Mouse (Mus musculus): ENCODE measurements around the gene Arhgap10.
"Not testable (repeated sequence)": the region's sequence is repeated elsewhere in the genome, so short reads cannot be mapped to it uniquely, and the experiment has no call there.

The Arhgap10 gene

DNA sequence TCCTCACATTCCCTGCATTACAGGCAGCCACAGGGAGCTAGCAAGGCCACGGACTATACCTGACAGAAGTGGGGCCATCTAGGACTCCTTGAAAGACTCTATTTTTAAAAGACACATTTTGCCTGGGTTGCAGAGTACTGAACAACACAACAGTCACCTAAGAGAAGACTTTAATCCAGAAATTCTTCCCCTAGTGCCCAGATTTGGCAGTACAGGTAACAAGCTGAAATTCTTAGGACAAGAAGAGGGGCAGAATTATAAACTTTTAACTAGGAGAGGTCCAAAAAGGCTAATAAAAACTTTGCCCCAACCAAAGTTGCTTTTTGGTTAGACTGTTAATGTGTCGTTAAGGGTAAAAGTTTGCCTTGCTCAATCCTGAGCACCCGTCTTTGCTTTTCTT, 174.4 kb downstream of the Arhgap10 start:
- DNase-seq (ENCODE audit: low spot score): no peak

DNA sequence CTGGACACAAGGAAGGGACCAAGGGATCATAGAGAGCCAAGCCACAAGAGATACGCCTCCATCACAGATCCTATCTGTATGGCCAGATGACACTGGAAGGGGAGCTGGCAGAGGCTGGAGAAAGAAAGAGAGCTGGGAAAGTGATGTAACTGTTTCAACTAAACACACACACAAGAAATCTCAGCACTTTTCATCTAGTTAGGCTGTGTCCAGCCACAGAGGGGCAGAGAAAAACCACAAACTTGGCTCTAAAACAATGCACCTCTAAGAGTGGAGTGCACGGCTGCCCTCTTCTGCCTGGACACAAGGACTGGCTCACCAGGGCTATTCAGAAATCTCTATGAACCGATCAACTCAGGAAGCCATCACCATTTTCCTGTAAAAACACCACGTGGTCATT, 175.6 kb downstream of the Arhgap10 start:
- no peak for DNase-seq (ENCODE audit: low spot score)

GRCm38 (mm10) chr8:77341329-77341728, 176.4 kb downstream of the Arhgap10 start:
- no peak for DNase-seq (ENCODE audit: low spot score)

DNA sequence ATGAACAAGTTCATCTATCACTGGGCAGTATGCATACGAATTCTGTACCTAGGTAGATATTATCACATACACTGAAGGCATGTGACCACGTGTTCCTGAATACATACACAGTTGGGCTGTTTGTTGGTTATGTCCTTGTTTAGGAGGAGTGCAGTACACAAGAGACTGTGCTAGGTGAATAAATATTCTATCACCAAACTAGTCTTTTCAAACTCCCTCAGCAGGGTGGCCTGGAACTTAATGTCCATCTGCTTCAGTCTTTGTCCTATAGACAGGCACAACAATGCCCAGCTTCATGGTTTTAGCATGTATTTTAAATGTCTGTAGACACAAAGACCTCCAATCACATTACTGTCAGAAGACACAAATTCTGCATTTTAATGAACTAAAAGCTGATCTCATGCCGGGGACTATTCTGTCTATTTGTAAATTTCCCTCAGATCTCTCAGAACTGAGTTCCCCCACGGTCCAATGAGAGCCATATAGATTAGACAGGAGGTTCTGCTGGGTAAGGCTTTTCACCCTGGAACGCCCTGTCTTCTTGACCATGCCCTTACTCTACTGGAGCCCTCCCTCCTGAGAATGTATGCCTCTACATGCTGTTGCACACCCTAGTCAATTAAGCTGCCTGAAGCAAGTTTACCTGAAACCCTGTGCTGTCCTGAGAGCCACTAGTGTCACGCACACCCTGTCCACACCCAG, 177.6 kb downstream of the Arhgap10 start:
- no peak for DNase-seq (ENCODE audit: low spot score)

GRCm38 (mm10) chr8:77337272-77337671, 180.5 kb downstream of the Arhgap10 start:
- no peak for DNase-seq (ENCODE audit: low spot score)

DNA sequence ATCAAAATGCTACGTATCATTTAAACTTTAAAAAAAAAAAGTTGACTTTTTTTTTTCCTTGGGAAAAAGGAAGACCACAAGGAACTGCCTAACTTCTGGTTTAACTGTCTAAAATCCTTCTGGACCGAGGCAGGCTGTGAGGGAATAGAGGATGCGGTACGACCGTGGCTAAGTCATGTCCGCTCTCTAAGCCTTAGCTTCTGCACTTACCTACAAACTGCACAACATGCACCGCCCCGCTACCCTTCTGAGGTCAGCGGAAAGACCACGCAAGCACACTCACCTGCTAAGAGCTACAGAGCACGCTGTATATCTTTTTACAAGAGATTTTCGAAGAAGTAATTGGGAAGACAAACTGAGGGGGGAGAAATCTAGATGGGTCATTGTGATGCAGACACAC, 186.6 kb downstream of the Arhgap10 start:
- no peak for DNase-seq (ENCODE audit: low spot score)

- DNase-seq (ENCODE audit: low spot score): no peak
Observed at GRCm38 (mm10) chr8:77330304-77330703, 187.4 kb downstream of the Arhgap10 start.

DNA sequence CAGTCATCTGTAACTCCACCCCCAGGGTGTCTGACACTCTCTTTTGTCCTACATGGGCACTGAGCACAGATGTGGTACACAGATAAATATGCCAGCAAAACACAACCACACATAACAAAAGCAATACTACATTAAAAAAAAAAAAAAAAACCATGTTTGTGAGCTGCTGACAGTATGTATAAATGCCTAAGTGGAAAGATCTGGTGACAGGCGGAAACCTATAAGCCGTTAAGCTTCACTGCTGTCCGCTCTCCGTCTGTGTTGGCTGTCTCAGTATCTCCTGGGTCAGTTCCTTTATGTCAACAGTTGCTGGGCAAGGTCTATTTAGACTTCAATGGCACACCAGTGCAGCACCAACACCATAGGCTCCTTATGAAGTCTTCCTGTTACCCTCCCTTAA, 188.0 kb downstream of the Arhgap10 start:
- DNase-seq (ENCODE audit: low spot score): no peak

DNA sequence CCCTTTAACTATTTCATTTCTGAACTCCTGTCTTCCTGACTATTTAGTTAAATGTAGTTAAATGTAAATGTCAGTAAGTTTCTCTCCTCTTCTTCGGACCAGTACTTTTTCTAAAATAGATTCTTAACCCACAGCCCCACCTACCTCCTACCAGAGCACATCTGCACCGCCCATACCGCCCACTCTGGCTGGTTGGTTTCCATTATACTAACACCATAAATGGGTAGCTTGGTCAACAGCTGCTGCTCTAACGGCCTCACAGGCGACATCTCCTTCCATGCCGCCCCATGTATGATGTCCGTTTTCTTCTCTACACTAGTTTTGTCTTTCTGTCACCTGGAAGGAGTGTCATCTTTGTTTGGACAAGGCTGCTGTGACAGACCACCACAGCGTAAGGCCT, 189.3 kb downstream of the Arhgap10 start:
- DNase-seq (ENCODE audit: low spot score): no peak

DNA sequence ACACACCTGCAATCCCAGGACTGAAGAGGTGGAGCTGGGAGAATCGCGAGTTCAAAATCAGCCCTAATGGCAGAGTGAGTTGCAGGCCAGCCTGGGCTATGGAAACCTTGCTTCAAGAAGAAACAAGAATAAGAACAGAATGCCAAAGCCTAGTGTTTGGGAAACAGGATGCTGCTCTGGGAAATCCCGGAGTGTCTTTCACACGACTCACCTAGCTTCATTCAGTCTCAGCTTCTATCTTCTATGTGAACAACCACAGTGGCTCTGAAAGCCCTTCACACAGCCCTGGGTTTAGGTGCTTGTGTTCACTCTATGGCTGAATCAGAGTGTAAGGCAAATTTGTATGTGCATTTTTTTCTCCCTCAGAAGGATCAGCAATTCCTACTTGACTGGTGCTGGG, 190.4 kb downstream of the Arhgap10 start:
- DNase-seq (ENCODE audit: low spot score): no peak

- not testable (repeated sequence) for DNase-seq (ENCODE audit: low spot score)
Observed at GRCm38 (mm10) chr8:77322727-77323126, 195.0 kb downstream of the Arhgap10 start.

GRCm38 (mm10) chr8:77321901-77322300, 195.9 kb downstream of the Arhgap10 start:
- DNase-seq (ENCODE audit: low spot score): no peak

- DNase-seq (ENCODE audit: low spot score): no peak
Observed at GRCm38 (mm10) chr8:77318590-77318989, 199.2 kb downstream of the Arhgap10 start.

DNA sequence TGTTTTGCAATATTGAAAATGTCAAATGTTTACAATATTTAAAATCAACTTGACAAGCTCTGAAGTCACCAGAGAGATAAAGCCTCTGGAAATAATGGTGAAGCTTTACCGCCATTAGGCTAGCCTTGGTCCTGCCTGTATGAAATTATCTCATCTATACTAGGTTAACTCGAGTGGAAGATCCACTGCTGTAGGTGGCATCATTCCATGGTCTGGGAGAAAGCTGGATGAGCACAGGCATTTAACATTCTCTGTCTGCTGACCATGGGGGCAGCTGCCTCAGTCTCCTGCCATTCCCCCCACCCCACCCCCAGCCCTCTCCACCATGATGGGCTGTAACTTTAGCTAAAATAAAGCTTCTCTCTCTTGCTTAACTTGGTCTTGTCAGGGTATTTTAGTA, 200.0 kb downstream of the Arhgap10 start:
- no peak for DNase-seq (ENCODE audit: low spot score)

DNA sequence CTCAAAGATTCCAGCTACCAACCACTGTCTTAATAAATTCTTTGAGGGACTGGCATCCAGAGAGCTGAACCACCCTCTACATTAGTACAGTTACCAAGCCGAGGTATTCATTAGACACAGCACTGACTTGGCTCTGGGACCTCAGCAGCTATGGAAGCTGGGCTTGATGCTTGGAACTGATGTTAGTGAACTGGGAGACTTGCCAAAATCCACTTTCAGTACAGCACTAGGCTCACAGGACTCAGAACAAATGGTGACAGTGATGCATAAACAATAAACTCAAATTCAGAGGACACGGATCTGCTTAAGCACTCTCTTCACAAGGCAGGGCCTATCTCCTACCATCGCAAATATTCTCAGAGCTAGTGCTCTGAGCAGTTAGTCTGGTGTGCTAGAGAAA, 204.8 kb downstream of the Arhgap10 start:
- no peak for DNase-seq (ENCODE audit: low spot score)

GRCm38 (mm10) chr8:77311762-77312161, 206.0 kb downstream of the Arhgap10 start:
- no peak for DNase-seq (ENCODE audit: low spot score)

DNA sequence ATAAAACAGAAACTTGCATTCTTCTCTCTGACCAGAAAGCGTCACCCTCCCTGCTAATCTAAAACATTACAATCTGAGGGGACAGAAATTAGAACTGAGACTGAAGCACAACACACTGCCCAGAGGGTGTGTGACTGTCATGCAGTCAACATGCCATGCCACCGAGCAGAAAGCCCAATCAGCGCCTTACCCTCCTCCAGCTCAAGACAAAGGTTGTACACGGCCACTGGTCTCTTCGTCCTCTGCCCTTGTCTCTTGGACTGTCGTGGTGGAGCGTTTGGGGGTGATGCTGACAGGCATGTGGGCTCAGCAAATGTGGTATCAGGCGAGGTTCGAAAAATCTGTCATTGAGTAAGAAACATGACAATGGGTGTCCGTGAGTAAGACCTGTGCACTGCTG, 207.2 kb downstream of the Arhgap10 start:
- no peak for DNase-seq (ENCODE audit: low spot score)

GRCm38 (mm10) chr8:77310026-77310425, 207.7 kb downstream of the Arhgap10 start:
- no peak for DNase-seq (ENCODE audit: low spot score)

- DNase-seq (ENCODE audit: low spot score): no peak
Observed at GRCm38 (mm10) chr8:77294599-77294998, 223.2 kb downstream of the Arhgap10 start.

DNA sequence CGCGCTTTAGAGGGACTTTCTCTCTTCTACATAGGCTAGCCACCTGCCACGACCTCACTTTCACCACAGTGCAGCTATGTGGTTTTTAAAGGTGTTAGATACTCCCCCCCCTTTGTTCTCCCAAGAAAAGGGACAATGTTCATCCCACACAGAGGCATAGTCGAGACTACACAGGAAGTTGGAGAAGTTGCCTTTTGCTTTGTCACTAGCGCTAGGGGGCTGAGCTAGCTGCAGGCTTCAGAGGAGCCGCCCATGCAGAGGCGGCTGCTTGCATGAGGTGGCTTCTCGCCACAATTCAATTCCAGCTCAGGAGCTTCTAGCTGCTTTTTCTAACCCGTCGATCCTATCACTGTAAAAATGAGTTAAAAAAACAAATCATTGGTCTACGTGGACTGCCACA, 225.1 kb downstream of the Arhgap10 start:
- no peak for DNase-seq (ENCODE audit: low spot score)

GRCm38 (mm10) chr8:77292120-77292519, 225.6 kb downstream of the Arhgap10 start:
- DNase-seq (ENCODE audit: low spot score): no peak

GRCm38 (mm10) chr8:77288492-77288891, 229.3 kb downstream of the Arhgap10 start:
- no peak for DNase-seq (ENCODE audit: low spot score)

DNA sequence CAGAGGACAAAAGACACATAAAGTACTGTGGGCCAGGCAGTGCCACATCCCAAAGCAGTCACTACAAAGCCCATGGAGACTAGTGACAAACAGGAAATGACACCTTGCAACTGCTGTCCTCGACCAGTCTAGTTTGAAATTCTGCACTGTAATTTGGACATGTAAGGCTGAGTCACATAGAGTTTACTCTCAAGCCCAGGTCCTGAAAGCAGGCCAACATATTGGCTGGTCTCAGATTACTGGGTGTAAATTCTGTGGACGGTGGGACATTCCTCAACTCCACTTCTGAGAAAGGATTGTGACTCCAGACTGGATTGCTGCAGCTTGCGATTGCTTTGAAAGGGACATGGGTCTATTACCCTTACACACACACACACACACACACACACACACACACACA, 229.7 kb downstream of the Arhgap10 start:
- DNase-seq (ENCODE audit: low spot score): no peak

GRCm38 (mm10) chr8:77284473-77284872, 233.3 kb downstream of the Arhgap10 start:
- no peak for DNase-seq (ENCODE audit: low spot score)

Data from testis, postnatal 10 days (tissue).